Mouse (Mus musculus): ENCODE measurements around the gene Ptprd.

The Ptprd gene

GRCm38 (mm10) chr4:76435920-76436319 is 1775.8 kb downstream of the Ptprd start:
- WGBS = 72% methylated on average over 5 of the region's 5 CpGs

- WGBS = 30% methylated on average over 3 of the region's 3 CpGs
Observed at GRCm38 (mm10) chr4:76429769-76430168, 1782.0 kb downstream of the Ptprd start.

- WGBS = 96% methylated on average over 3 of the region's 3 CpGs
Observed at GRCm38 (mm10) chr4:76427036-76427435, 1784.7 kb downstream of the Ptprd start.

GRCm38 (mm10) chr4:76425230-76425575 is 1786.6 kb downstream of the Ptprd start:
- 67% methylated on average over 2 of the region's 2 CpGs for WGBS

GRCm38 (mm10) chr4:76424324-76425229 is 1787.2 kb downstream of the Ptprd start:
- 27% methylated on average over 9 of the region's 9 CpGs for WGBS

GRCm38 (mm10) chr4:76422113-76422512 is 1789.6 kb downstream of the Ptprd start:
- 96% methylated on average over 4 of the region's 4 CpGs for WGBS

- 91% methylated on average over 2 of the region's 2 CpGs for WGBS
Observed at GRCm38 (mm10) chr4:76419641-76420040, 1792.1 kb downstream of the Ptprd start.

- 95% methylated on average over 5 of the region's 5 CpGs for WGBS
Observed at GRCm38 (mm10) chr4:76417676-76418075, 1794.1 kb downstream of the Ptprd start.

GRCm38 (mm10) chr4:76415624-76416023 is 1796.1 kb downstream of the Ptprd start:
- 77% methylated on average over 5 of the region's 5 CpGs for WGBS

GRCm38 (mm10) chr4:76414591-76414990 is 1797.2 kb downstream of the Ptprd start:
- WGBS = 60% methylated on average over 4 of the region's 4 CpGs

- 62% methylated on average over 2 of the region's 2 CpGs for WGBS
Observed at GRCm38 (mm10) chr4:76410053-76410452, 1801.7 kb downstream of the Ptprd start.

GRCm38 (mm10) chr4:76409159-76409558 is 1802.6 kb downstream of the Ptprd start:
- 72% methylated on average over 3 of the region's 3 CpGs for WGBS

GRCm38 (mm10) chr4:76405862-76406454 is 1805.8 kb downstream of the Ptprd start:
- WGBS = 28% methylated on average over 5 of the region's 5 CpGs

GRCm38 (mm10) chr4:76403219-76403618 is 1808.5 kb downstream of the Ptprd start:
- WGBS = 60% methylated on average over 5 of the region's 5 CpGs

GRCm38 (mm10) chr4:76387887-76388286 is 1823.9 kb downstream of the Ptprd start:
- 56% methylated on average over 5 of the region's 5 CpGs for WGBS

- WGBS = 59% methylated on average over 7 of the region's 7 CpGs
Observed at GRCm38 (mm10) chr4:76386978-76387824, 1824.6 kb downstream of the Ptprd start.

GRCm38 (mm10) chr4:76385818-76386217 is 1825.9 kb downstream of the Ptprd start:
- WGBS = 44% methylated on average over 5 of the region's 5 CpGs

GRCm38 (mm10) chr4:76380312-76380917 is 1831.3 kb downstream of the Ptprd start:
- 47% methylated on average over 6 of the region's 6 CpGs for WGBS

- WGBS = 27% methylated on average over 4 of the region's 4 CpGs
Observed at GRCm38 (mm10) chr4:76370041-76370880, 1841.5 kb downstream of the Ptprd start.

- WGBS = 50% methylated on average over 3 of the region's 3 CpGs
Observed at GRCm38 (mm10) chr4:76369101-76369500, 1842.7 kb downstream of the Ptprd start.

- WGBS = 89% methylated on average over 2 of the region's 2 CpGs
Observed at GRCm38 (mm10) chr4:76368291-76368690, 1843.5 kb downstream of the Ptprd start.

Data from cerebral cortex, adult 2 months (tissue).